Mouse (Mus musculus) thymus, adult 18-20 months (tissue): ENCODE measurements at regions not wholly inside any gene's neighbourhood (a gene's known extent, or its start where the extent isn't known, plus 50 kb on each side); places are given as distances from the start of the nearest gene placed in this dataset.

ENCODE experiments used
- DNase-seq, 2 experiments: peaks; one replicate each; pipeline ENCODE4 v3.0.0; 2022; ENCODE audit warnings: mixed read lengths in 2 of 2

DNA sequence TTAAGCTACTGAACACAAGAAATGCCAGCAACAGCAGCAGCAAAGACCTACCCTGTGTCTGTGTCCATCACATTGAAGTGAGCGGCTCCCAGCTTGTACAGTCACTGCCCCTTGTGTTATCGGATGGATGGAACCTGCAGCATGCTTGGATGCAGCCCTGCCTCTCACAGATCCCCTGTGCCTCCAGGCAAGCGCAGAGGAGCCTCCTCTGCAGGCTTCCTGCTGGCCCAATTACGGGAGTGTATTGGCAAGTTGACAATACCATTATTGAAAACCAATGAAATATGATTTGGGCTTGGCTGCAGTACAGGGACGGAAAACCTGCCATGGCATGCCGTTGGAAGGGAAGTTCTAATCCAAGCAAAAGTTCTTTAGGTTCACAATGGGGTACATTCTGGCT is 81.9 kb upstream of the Otos start:
- no peak for DNase-seq

DNA sequence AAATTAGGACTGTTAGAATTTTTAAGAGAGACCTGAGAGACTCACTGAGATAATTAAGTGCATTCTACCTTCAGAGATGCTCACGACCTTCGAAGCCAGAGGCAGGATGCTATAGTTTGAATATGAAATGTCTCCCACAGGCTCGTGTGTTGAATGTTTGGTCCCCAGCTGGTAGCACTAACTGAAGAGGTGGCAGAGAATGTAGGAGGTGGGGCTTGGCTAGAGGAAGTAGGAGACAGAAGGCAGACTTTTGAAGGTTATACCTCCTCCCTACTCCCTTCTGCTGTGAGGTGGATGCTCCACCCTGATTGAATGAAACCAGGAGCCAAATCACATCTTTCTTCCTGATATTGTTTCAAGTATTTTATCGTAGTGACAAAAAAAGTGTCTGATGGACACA is 79.3 kb upstream of the Otos start:
- DNase-seq = no peak

DNA sequence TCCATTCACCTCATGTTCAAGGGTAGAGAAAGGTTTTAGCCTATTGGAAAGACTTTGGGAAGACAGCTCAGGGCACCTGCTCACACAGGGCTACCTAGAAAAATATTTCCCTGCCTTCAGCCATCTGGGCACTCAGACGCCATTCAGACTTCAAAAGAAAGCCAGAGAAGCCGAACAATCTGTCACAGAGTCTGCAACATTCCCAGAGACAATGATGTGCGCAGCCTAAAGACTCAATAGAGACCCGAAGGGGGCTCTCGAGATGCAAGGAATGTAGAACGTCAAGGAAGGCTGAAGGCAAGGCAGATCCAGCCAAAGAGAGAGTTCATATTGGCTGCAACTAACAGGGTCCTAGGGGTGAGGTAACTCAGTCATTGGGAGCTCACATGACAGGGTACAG is 78.7 kb upstream of the Otos start:
- no peak for DNase-seq

DNA sequence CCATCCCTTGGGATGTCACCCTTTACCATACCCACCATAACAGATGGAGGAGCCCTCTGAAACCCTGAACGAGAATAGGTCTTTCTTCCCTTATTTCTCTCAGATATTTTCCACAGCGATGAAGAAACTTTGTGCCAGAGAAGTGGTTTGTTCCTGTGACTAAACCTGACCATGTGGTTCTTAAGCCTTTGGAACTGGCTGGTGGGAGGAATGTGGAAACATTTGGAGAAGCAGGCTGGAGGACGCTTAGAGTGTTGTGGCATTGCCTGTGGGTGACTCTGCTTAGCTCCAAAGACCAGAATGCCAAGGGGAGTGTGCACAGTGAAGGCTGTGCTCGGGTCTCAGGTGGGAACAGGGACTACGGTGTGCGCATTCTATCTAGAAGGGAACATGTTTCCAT is 77.7 kb upstream of the Otos start:
- no peak for DNase-seq

DNA sequence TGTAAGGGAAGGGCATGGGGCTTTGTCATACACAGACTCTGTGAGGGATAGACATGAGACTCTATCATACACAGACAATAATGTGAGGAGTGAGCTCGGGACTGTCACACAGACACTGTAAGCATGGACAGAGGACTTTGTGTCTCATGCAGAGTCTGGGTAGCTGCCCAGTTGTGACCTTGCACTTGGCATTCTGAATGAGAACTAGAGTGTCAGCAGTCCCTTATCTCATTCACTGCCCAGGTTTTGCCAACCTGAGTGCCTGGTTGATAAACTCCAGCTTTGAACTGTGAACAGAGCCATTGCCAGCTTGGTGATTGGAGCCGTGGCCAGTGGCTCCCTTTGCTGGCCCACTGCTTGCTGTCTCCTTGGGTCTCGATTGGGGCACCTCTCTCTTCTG is 75.5 kb upstream of the Otos start:
- no peak for DNase-seq

DNA sequence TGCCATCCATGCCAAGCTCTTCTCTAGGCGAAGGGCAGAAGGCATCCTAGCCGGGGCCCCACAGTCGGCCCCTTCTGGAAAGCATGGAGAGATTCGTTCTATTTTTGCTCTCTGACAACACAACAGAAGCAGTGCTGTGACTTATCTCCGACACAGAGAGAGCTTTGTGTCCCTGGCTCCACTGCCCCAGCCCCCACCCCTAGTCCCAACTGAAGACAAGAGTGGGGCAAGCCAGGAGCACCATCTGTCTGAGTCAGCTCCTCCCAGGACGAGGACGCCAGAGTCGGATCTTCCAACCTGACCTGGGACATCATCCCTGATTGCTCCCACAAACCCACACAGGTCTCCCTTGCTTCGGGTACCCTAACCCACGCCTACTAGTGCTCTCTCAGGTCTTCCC is 71.9 kb upstream of the Otos start:
- DNase-seq = no peak

DNA sequence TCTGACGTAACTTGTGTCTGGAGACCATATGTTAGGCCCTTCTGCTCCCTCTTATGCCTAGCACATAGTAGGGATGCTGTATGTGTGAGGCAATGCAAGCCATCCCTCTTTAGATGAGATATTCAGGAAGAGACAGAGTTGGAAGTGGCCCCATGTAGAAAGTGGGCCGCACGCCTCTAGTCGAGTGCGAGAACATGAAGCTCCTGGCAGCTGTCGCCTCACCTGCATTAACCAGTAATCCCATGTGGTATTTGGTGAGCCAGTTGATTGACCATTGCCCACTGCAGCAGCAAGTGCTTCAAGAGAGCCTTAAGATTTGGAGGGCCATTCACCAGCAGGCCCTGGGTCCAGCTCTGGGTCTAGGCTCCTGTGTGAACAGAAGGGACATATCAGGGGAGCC is 71.2 kb upstream of the Otos start:
- no peak for DNase-seq

DNA sequence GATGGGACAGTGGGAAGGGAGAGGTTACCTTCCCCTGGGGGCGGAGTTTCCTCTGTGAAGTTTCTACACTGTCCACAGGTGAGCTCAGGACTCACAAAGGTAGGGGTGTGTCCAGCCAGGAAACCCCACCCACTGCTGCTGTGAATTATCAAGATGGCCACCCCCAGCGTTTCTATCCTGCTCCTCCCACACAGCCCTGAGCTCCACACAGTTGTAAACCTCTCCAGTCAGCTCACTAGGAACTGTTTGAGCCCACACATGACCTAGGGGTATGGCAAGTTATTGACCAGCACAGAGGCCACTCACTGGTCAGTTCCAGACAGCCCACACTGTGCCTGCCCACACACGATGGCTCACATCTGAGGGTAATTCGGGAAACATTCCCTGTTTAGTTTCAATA is 69.5 kb upstream of the Otos start:
- no peak for DNase-seq

DNA sequence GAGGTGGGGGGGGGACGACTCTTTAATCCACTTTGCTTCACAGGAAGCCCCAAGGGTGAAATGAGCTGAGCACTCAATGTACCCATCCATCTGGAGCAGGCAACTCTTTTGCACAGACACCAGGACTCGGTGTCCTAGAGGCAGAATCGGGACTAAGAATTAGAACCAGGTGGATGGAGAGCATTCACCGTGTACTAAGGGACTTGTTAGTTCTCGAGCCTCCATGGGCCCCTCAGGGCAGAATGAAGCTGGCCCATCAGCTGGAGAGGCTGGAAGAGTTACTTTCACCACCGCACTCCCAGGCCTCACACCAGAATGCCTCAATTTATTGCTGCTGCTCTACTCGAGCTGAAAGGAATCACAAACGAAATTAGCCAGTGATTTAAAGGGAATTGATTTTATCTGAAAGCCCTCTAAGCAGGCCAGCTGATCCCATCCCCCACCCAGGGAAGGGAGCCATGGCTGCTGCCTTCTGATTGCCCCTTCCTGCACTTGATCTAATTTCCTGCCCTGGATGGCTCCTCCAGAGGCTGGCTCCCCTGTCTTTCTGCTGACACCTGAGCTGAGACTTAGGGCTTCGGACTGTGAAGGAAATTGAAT is 66.2 kb upstream of the Otos start:
- no peak for DNase-seq

DNA sequence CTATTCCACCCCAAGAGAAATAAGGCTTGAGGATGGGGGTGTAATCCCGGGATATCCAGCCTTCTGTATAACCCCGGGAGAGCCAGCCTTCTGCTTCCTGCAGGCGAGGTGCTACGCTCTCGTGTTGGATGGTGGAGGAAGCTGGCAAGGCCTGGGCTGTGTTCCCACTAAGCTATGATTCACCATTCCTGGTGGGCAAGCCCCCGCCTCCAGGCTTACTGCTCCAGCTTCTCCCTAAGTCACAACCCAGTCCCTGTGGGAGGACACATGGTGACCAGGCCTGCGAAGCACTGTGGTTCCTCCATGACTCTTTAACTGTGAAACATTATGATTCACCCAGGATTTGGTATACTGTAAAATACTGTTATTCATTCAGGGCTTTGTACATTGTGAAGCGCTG is 63.7 kb upstream of the Otos start:
- DNase-seq = no peak

DNA sequence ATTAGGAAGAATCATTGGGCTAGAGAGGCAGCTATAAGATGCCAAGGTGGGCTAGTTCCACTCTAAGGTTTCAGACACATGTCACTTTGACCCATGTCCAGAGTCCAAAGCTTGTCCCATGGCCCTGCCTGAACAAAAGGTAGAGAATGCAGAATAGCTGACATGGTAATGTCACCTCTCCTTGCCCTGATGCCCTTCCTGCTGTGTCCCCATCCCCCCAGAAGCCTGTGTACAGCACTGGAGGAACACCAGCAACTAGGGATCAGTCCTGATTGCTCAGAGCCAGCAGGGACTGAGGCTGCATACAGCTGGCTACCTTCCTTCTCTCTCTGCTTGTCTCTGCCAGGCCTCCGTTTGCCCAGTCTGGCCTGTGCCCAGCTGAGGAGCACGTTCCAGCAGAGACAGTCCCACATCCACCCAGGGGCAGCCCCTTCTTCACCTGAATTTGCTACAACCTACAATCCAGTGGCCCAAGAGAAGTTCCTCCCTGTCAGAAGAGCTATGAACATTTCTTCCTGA is 61.7 kb upstream of the Otos start:
- DNase-seq = no peak

DNA sequence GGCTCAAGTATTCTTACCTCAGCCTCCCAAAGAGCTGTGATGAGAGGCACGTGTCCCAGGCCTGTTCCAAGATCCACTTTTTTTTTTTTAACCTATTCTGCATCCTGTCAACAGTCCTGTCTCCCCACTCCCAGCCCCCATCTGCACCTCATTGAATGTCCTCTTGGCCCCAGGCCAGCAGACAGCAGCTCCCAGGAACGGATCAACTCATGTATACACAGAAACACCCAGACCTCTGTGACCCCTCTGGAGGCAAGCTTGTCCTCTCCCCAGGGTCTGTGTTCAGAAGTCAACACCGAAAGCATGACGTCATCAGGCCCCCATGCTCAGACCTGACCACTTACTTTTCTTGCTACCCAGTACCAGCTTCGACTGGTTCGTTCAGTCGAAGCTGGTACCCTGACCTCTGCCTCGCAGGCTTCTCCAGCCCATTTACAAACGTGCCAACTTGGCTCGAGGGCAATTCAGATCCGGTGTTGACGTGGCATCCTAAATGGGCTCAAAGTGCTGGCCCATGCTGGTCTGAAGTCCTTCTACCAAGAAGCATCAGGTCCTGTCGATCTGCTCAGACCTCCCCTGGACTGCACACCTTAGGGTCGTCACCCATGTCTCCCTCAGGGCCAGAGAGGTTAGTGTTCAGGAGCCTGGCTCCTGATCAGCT is 60.7 kb upstream of the Otos start:
- no peak for DNase-seq

DNA sequence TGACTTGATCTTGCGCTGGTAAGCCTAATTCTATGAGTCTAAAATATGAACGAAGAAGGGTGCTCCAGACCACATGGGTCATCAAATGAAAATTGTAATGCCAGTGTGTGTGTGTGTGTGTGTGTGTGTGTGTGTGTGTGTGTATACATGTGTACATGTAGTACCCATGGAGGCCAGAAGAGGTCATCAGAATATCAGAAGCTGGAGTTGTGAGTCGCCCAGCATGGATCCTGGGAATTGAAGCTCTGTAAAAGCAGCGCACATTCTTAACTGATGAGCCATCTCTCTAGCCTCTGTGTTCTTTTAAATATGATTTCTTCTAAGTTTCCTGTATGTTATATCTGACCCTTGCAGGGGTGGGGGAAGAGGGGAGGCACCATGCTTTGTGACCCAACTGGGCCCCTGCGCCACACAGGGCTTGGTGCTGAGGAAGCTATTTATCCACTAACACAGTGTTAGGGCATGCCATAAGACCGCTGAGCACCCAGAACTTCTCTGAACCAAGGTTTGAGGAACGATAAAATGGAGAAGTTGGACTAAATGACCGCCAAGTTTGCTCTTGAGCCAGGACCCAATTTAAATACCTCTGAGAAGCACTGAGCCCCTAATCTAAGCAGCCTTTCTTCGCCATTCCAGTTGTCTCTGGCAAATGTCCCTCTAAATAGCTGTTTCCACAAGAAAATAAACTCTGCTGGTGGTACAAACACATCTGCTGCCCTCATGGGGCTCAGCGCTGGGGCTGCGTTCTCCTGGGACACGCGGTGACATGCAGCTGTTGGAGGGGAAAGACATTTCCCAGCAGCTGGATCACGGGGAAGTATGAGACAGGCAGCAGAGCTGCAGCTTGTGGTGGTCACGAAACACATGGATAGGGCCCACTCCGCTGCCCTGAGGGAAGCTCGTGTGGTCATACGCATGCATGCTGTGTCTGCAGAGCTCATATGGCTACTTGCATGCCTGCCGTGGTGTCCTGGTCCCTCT is 59.6 kb upstream of the Otos start:
- no peak for DNase-seq

DNA sequence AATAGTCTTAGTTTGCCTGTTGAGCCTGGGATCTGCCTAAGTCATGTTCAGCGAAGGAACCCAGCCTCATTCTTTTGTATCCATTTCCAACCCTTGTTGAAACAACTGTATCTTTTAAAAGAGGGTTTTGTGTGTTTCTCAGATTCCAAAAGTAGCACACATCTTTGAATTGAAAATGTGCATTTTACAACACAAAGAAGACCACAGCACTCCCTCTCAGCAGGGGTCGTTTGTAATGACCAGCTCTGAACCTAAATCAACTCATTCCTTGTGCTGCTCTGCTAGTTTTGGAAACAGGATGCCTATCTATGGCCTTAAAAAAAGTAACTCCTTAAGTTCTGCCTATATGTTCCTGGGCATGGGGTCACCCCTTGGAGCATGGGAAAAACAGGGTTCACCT is 58.8 kb upstream of the Otos start:
- DNase-seq = no peak

DNA sequence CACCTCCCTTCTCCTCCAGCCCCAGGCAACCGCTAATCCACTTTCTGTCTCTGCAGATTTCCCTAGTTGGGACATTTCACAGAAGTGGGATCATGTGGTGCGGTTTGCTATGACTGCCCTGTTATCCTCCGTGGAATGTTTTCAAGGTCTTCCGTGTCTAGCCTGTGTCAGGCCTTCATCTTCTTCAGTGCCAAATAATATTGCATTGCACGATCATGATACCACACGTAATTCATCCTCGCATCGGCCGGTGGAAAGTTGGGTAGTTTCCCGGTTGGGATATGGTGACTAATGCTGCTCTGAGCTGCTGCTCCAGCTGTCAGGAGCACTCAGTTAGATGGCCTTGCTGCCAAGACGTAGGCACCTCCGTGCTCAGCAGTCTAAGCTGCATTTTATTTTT is 55.3 kb upstream of the Otos start:
- no peak for DNase-seq

DNA sequence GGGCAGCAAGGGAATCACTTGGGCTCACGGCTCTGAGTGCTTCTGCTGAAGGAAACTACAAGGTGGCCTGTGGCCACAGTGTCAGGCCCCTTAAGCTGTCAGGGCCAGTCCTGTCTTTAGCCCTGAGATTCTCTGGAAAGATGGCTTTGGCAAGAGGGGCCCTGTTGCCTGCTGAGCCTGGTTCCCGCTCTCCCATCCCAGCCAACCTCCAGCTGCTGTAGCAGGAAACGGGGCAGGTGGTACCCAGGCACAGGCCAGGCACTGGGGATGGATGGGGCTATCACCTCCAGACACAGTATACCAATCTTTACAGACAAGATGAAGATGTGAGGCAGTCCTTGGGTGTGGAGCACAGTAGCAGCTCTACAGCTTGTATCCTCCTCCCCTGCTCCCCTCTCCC is 54.6 kb upstream of the Otos start:
- DNase-seq = no peak

DNA sequence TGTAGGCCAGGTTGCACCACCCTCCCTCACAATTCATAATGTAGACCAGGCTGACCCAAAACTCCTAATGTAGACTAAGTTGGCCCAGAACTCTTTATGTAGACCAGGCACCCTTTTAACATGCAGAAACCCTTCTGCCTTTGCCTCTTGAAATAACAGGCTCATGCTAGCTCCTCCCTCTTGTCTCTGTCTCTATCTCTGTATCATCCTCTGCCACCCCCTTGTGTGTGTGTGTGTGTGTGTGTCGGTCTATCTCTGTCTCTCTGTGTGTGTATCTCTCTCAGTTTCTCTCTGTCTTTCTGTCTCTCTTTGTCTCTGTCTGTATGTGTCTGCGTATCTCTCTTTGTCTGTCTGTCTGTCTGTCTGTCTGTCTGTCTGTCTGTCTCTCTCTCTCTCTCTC is 51.5 kb upstream of the Otos start:
- no peak for DNase-seq

DNA sequence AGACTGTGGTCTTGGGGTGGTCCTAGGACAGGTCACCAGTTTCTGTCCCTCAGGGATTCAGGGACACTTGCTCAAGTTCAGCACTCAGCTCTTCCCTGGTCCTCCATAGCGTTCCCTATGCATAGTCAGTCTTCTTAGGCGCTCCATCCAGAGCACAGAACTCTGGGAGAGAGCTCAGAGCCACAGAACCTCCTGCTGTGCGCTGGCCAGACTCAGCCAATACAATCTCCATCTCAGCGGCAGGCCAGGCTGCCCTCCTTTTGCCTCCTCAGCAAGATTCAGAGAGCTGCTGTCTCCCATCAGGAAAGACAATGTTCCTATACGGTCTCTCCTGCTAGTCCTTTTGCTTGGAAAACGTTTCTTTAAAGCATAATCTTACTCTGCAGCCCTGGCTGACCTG is 51.1 kb upstream of the Otos start:
- DNase-seq = no peak

DNA sequence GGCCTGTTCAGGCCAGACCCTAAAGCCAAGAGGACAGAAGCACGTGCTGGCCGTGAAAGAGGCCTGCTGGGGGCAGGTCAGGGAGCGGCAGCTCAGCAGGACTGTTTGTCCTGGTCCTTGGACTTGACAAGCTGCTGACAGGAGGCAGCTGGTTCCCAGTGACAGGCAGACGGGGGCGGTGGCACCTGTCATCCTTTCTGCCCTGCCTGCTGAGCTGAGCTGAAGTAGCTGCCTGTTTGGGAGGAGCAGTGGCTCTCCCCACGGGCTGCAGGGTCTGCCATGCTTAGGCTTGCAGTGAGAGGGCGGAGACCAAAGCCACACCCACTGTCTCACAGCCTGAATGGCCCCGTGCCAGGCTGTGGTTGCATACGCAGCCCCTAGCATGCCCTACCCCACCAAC is 50.4 kb upstream of the Otos start:
- DNase-seq = peak; percentile 10 to 11

DNA sequence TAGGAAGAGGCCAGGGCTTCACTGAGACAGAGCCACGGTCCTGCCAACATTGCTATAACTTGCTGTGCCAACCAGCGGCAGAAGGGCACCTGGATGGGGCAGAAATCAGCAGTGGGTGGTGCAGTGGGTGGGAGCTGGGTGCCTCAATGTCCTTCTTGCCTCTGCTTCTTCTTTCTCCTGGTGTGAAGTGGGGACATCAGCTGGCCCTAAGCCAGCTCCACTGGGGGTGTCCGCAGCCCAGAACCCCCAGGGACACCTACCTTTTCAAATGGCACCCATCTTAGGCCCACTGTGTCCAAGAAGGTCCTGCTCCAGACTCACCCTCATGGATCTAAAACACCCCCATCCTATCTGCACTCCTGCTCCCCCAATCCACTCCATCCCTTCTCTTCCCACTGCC is 49.9 kb upstream of the Otos start:
- no peak for DNase-seq
